11 mouse cellular contexts compared by ENCODE assay signal in genomic region chr5:124208030-124208429, GRCm38 (mm10). TPM values are rescaled to one million over a fixed set of nuclear protein-coding genes. Genes with fewer than 3 reads are reported as not detected.
DNase-seq lines count a peak whose midpoint lies in the region; ATAC-seq and TF ChIP-seq lines count a peak whose summit lies in the region.
"Had no signal": no experiment of that assay in that cellular context is flagged by ENCODE, and none has a peak within 500 bp of the region (broad histone marks: within the 10 kb centered on the region; RNA-seq: fewer than 3 reads in every experiment).

No protein-coding gene starts in this region.

- TF ChIP-seq CTCF in hindbrain, postnatal 0 days (IDR thresholded peaks at IDR 0.05; ENCODE audit: low read depth): no peak
- no peak for TF ChIP-seq CTCF in lung, postnatal 0 days (IDR thresholded peaks at IDR 0.05)
- no peak for TF ChIP-seq CTCF in olfactory bulb, adult 2 months (IDR thresholded peaks at IDR 0.05; ENCODE audit: insufficient read depth, low read depth, low read length)

- H3K4me3 ChIP-seq in forebrain, embryonic 10.5 days: no peak overlapping the region
- no peak overlapping the region for H3K4me3 ChIP-seq in forebrain, embryonic 11.5 days (ENCODE audit: low read depth, low read length)
- H3K4me3 ChIP-seq in hindbrain, embryonic 14.5 days (replicated peaks; ENCODE audit: low read length): no peak overlapping the region
- no peak overlapping the region for H3K4me3 ChIP-seq in hindbrain, postnatal 0 days (ENCODE audit: low read length)
- H3K4me3 ChIP-seq in lung, postnatal 0 days (ENCODE audit: low read depth, low read length): no peak overlapping the region
- H3K4me3 ChIP-seq in olfactory bulb, adult 2 months (ENCODE audit: insufficient read depth, low read depth, low read length): no peak overlapping the region

- H3K4me2 ChIP-seq in forebrain, embryonic 11.5 days (ENCODE audit: low read depth, low read length, severe bottlenecking): no peak overlapping the region
- no peak overlapping the region for H3K4me2 ChIP-seq in hindbrain, embryonic 14.5 days (replicated peaks)
- H3K4me2 ChIP-seq in hindbrain, postnatal 0 days (ENCODE audit: low read depth, low read length): no peak overlapping the region
- H3K4me2 ChIP-seq in lung, postnatal 0 days (replicated peaks; ENCODE audit: low read depth, low read length): no peak overlapping the region

- H3K4me1 ChIP-seq in forebrain, embryonic 10.5 days: peaks cover 61% of the 10 kb centered on the region
- H3K4me1 ChIP-seq in forebrain, embryonic 11.5 days (replicated peaks; ENCODE audit: control insufficient read depth, insufficient read depth, low read length): 0 out of 2 replicates have a peak, but pooled peaks cover 4% of the 10 kb centered on the region
- H3K4me1 ChIP-seq in hindbrain, embryonic 14.5 days (replicated peaks; ENCODE audit: control insufficient read depth, insufficient read depth, low read length): peaks cover 19% of the 10 kb centered on the region
- H3K4me1 ChIP-seq in hindbrain, postnatal 0 days (ENCODE audit: insufficient read depth, low read length): peaks cover 18% of the 10 kb centered on the region; the same call in 1 of the 2 replicates
- H3K4me1 ChIP-seq in lung, postnatal 0 days (ENCODE audit: insufficient read depth, low read depth, low read length): peaks cover 20% of the 10 kb centered on the region; the same call in 1 of the 2 replicates
- peaks cover 66% of the 10 kb centered on the region for H3K4me1 ChIP-seq in olfactory bulb, adult 2 months (ENCODE audit: control insufficient read depth, insufficient read depth, low read length)

- peak overlapping the region; percentile 63; the same call in 1 of the 2 replicates for H3K27ac ChIP-seq in forebrain, embryonic 10.5 days
- H3K27ac ChIP-seq in forebrain, embryonic 11.5 days (ENCODE audit: low read depth, low read length): no peak overlapping the region
- H3K27ac ChIP-seq in hindbrain, embryonic 14.5 days: 0 out of 2 replicates have a peak overlapping the region, but pooled peaks have one; percentile 3
- H3K27ac ChIP-seq in hindbrain, postnatal 0 days: no peak overlapping the region
- H3K27ac ChIP-seq in lung, postnatal 0 days (ENCODE audit: low read length): peak overlapping the region; percentile 39; the same call in 1 of the 2 replicates
- H3K27ac ChIP-seq in olfactory bulb, adult 2 months (ENCODE audit: insufficient read depth, low read depth, low read length): peak overlapping the region; percentile 84

- no peak overlapping the region for H3K9ac ChIP-seq in forebrain, embryonic 11.5 days (ENCODE audit: low read length)
- H3K9ac ChIP-seq in hindbrain, embryonic 14.5 days: no peak overlapping the region
- no peak overlapping the region for H3K9ac ChIP-seq in hindbrain, postnatal 0 days (replicated peaks; ENCODE audit: low read length)
- H3K9ac ChIP-seq in lung, postnatal 0 days (replicated peaks; ENCODE audit: low read depth): no peak overlapping the region

- no peaks in the 10 kb centered on the region for H3K36me3 ChIP-seq in forebrain, embryonic 10.5 days (replicated peaks)
- no peaks in the 10 kb centered on the region for H3K36me3 ChIP-seq in forebrain, embryonic 11.5 days (ENCODE audit: control insufficient read depth, insufficient read depth, low read length)
- no peaks in the 10 kb centered on the region for H3K36me3 ChIP-seq in hindbrain, embryonic 14.5 days (replicated peaks; ENCODE audit: control insufficient read depth, insufficient read depth)
- H3K36me3 ChIP-seq in hindbrain, postnatal 0 days (ENCODE audit: insufficient read depth, low read length): no peaks in the 10 kb centered on the region
- no peaks in the 10 kb centered on the region for H3K36me3 ChIP-seq in lung, postnatal 0 days (ENCODE audit: insufficient read depth, low read length)

- TF ChIP-seq POLR2A in olfactory bulb, adult 2 months (IDR thresholded peaks at IDR 0.05; ENCODE audit: insufficient read depth, low read depth, low read length): no peak

- ATAC-seq in forebrain, embryonic 11.5 days (replicated peaks; ENCODE audit: low FRiP score): no peak
- no peak for ATAC-seq in hindbrain, embryonic 14.5 days (ENCODE audit: low FRiP score)
- ATAC-seq in hindbrain, postnatal 0 days: no peak
- no peak for ATAC-seq in lung, postnatal 0 days

- DNase-seq in forebrain, embryonic 10.5 days (ENCODE audit: extremely low spot score, low spot score): no peak
- DNase-seq in forebrain, embryonic 11.5 days (ENCODE audit: low spot score): no peak
- no peak for DNase-seq in hindbrain, embryonic 14.5 days (ENCODE audit: low spot score)
- DNase-seq in hindbrain, postnatal 0 days (ENCODE audit: low spot score): no peak
- no peak for DNase-seq in lung, postnatal 0 days (ENCODE audit: low spot score)
- DNase-seq in lung, postnatal 14 days: no peak
- no peak for DNase-seq in cerebellum, postnatal 36 days
- DNase-seq: cerebellum, adult 2 months; kidney, adult 11 months; thymus, adult 18-20 months had no signal

- H3K27me3 ChIP-seq in forebrain, embryonic 10.5 days (ENCODE audit: poor library complexity, severe bottlenecking): no peaks in the 10 kb centered on the region
- H3K27me3 ChIP-seq in forebrain, embryonic 11.5 days (ENCODE audit: control insufficient read depth, insufficient read depth, low read length): no peaks in the 10 kb centered on the region
- no peaks in the 10 kb centered on the region for H3K27me3 ChIP-seq in hindbrain, embryonic 14.5 days (ENCODE audit: control insufficient read depth, insufficient read depth, low read length)
- no peaks in the 10 kb centered on the region for H3K27me3 ChIP-seq in hindbrain, postnatal 0 days (ENCODE audit: insufficient read depth, low read length)
- H3K27me3 ChIP-seq in lung, postnatal 0 days (replicated peaks; ENCODE audit: insufficient read depth, low read length): no peaks in the 10 kb centered on the region

- 80% methylated on average over 8 of the region's 8 CpGs for WGBS in forebrain, embryonic 10.5 days
- WGBS in forebrain, embryonic 11.5 days: 86% methylated on average over 8 of the region's 8 CpGs
- WGBS in hindbrain, embryonic 14.5 days: 65% methylated on average over 8 of the region's 8 CpGs
- 53% methylated on average over 8 of the region's 8 CpGs for WGBS in hindbrain, postnatal 0 days
- 54% methylated on average over 8 of the region's 8 CpGs for WGBS in lung, postnatal 0 days
- WGBS in olfactory bulb, adult 2 months: 35% methylated on average over 8 of the region's 8 CpGs

- no peak for TF ChIP-seq EP300 in lung, postnatal 0 days (IDR thresholded peaks at IDR 0.05)

- no peaks in the 10 kb centered on the region for H3K9me3 ChIP-seq in forebrain, embryonic 10.5 days
- H3K9me3 ChIP-seq in forebrain, embryonic 11.5 days (ENCODE audit: control insufficient read depth, low read length): no peaks in the 10 kb centered on the region
- H3K9me3 ChIP-seq in hindbrain, embryonic 14.5 days (ENCODE audit: control insufficient read depth, low read length): no peaks in the 10 kb centered on the region
- H3K9me3 ChIP-seq in hindbrain, postnatal 0 days (ENCODE audit: low read length): no peaks in the 10 kb centered on the region
- no peaks in the 10 kb centered on the region for H3K9me3 ChIP-seq in lung, postnatal 0 days (ENCODE audit: low read length)

RNA-seq across cellular contexts. Expression of gene Pitpnm2, which starts 41.5 kb away (rescaled TPM):
- 2.1 and 3.0 TPM in 2 replicates for polyA plus RNA-seq in forebrain, embryonic 10.5 days (2016; fragmentation: Nextera tagmentation; extraction: Ambion mirVana)
- polyA plus RNA-seq in forebrain, embryonic 11.5 days (2014; fragmentation: Nextera tagmentation; extraction: Ambion mirVana): 6.8 and 7.1 TPM in 2 replicates
- polyA plus RNA-seq in hindbrain, embryonic 14.5 days (2014; fragmentation: Nextera tagmentation; extraction: Ambion mirVana): 13.5 and 15.1 TPM in 2 replicates
- total RNA-seq in hindbrain, postnatal 0 days (2014; rRNA removed): 43.9 and 44.1 TPM in 2 replicates
- polyA plus RNA-seq in hindbrain, postnatal 0 days (2015; fragmentation: Nextera tagmentation; extraction: Ambion mirVana): 7.6 TPM in 2 replicates
- 9.2 and 10.5 TPM in 2 replicates for polyA plus RNA-seq in lung, postnatal 0 days (2015; fragmentation: Nextera tagmentation; extraction: Ambion mirVana)
- 145 TPM in 1 of 2 replicates, not detected in the other for polyA plus RNA-seq in olfactory bulb, adult 2 months (2012; ENCODE audit: insufficient read depth, insufficient read length, low replicate concordance, missing spikeins)

Comparison
In these comparisons a context has a peak if more than half of its experiments do, and no peak if none do; other contexts are left out.
1. H3K27ac ChIP-seq: peak in forebrain, embryonic 10.5 days (single experiment), hindbrain, embryonic 14.5 days (single experiment), lung, postnatal 0 days (single experiment) and olfactory bulb, adult 2 months (single experiment); none in forebrain, embryonic 11.5 days (single experiment) and hindbrain, postnatal 0 days (single experiment).